Mouse (Mus musculus) brain, embryonic 14.5 days (tissue): ENCODE data around the gene Hebp1.

ENCODE experiments used
- CTCF ChIP-seq: fragments of 200-500 bp; IDR thresholded peaks from 2 replicates; pipeline ENCODE4 v1.5.1; 2012; ENCODE audit warnings: inconsistent platforms, mild to moderate bottlenecking, moderate library complexity, borderline replicate concordance; ENCODE audit not compliant: insufficient read depth, insufficient read length; ENCODE audit errors: extremely low read depth
- POLR2A ChIP-seq: fragments of 200-500 bp; IDR thresholded peaks from 2 replicates; pipeline ENCODE4 v1.6.1; 2012; ENCODE audit warnings: mild to moderate bottlenecking, inconsistent platforms, borderline replicate concordance; ENCODE audit not compliant: poor library complexity, insufficient read depth, insufficient read length, severe bottlenecking; ENCODE audit errors: extremely low read depth

DNA sequence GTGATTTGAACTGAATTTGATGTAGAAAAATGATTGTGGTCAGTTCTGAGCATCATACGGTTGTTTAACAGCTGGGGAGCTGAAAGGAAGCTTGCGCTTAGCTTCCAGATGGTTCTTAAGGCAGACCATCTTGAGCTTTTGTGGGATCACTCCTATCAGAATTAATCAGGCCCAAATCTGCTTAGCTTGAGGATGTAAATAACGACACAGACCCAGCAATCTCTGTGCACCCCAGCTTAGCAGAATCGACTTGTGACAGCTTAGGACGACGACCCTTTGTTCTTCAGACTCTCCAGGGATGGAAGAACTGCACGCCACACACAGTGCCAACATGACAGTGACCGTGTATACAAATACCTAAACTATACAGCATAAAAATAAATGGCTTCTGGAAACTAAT lies 47.8 kb upstream of the Hebp1 start:
- TF ChIP-seq CTCF (no peak), POLR2A (no peak)
